Mouse (Mus musculus) MEL (cell line): ENCODE measurements at regions not wholly inside any gene's neighbourhood (a gene's known extent, or its start where the extent isn't known, plus 50 kb on each side); places are given as distances from the start of the nearest gene placed in this dataset.

ENCODE experiments used
- DNase-seq: peaks from one replicate; pipeline ENCODE4 v3.0.0; 2011; ENCODE audit warnings: low read depth, low spot score
- H3K27ac ChIP-seq: 2 replicates; pipeline ENCODE4 v1.5.1; 2012; ENCODE audit warnings: low read depth, mild to moderate bottlenecking, control low read depth, low read length, moderate library complexity; ENCODE audit not compliant: control insufficient read depth
- H3K27me3 ChIP-seq, 2 experiments: fragments of 150-350 bp in 1 of 2; sonication (generic) in 1 of 2; 2 replicates each; pipeline ENCODE4 v1.6.1; 2012; ENCODE audit warnings: low read length in 2 of 2, mild to moderate bottlenecking in 2 of 2, improper control_type of control experiment in 1 of 2, moderate library complexity in 1 of 2; ENCODE audit not compliant: insufficient read depth in 2 of 2, control insufficient read depth in 1 of 2
- H3K36me3 ChIP-seq, 2 experiments: 2 replicates each; pipeline ENCODE4 v1.6.1; 2012 to 2014; ENCODE audit warnings: low read length in 2 of 2, improper control_type of control experiment in 1 of 2, inconsistent platforms in 1 of 2, mild to moderate bottlenecking in 1 of 2; ENCODE audit not compliant: insufficient read depth in 2 of 2, control insufficient read depth in 1 of 2
- H3K4me1 ChIP-seq, 2 experiments: fragments of 150-350 bp in 1 of 2; sonication (generic) in 1 of 2; 2 replicates each; pipeline ENCODE4 v1.6.1; 2012; ENCODE audit warnings: low read length in 2 of 2, improper control_type of control experiment in 1 of 2, mild to moderate bottlenecking in 1 of 2; ENCODE audit not compliant: insufficient read depth in 2 of 2, control insufficient read depth in 1 of 2
- H3K4me3 ChIP-seq, 2 experiments: fragments of 150-350 bp in 1 of 2; sonication (generic) in 1 of 2; 2 replicates each; pipeline ENCODE4 v1.5.1; 2012; ENCODE audit warnings: low read depth in 2 of 2, low read length in 2 of 2, mild to moderate bottlenecking in 2 of 2, moderate library complexity in 2 of 2, control low read depth in 1 of 2, improper control_type of control experiment in 1 of 2; ENCODE audit not compliant: control insufficient read depth in 1 of 2, insufficient read depth in 1 of 2
- H3K79me2 ChIP-seq: 2 replicates; pipeline ENCODE4 v1.6.1; 2012; ENCODE audit warnings: mild to moderate bottlenecking, low read length, moderate library complexity; ENCODE audit not compliant: control insufficient read depth, poor library complexity, insufficient read depth
- H3K9ac ChIP-seq: 2 replicates; pipeline ENCODE4 v1.6.1; 2012; ENCODE audit warnings: low read depth, mild to moderate bottlenecking, control low read depth, low read length, moderate library complexity; ENCODE audit not compliant: control insufficient read depth, poor library complexity, severe bottlenecking
- H3K9me3 ChIP-seq: fragments of 150-350 bp; sonication (generic); replicated peaks from 2 replicates; pipeline ENCODE4 v1.6.1; 2012; ENCODE audit warnings: mild to moderate bottlenecking, low read length, improper control_type of control experiment, moderate library complexity; ENCODE audit not compliant: insufficient read depth
- BHLHE40 ChIP-seq: IDR thresholded peaks from 2 replicates; pipeline ENCODE4 v1.6.1; 2012; ENCODE audit warnings: low read depth, mild to moderate bottlenecking, inconsistent platforms, low read length, improper control_type of control experiment, borderline replicate concordance
- EP300 ChIP-seq, 2 experiments: IDR thresholded peaks; 2 replicates each; pipeline ENCODE4 v1.6.1; 2011; ENCODE audit warnings: improper control_type of control experiment in 2 of 2, low read length in 2 of 2, low read depth in 1 of 2, mild to moderate bottlenecking in 1 of 2
- ETS1 ChIP-seq: IDR thresholded peaks from 2 replicates; pipeline ENCODE4 v1.6.1; 2012; ENCODE audit warnings: low read depth, mild to moderate bottlenecking, inconsistent platforms, low read length, improper control_type of control experiment, moderate library complexity
- GABPA ChIP-seq: IDR thresholded peaks from 2 replicates; pipeline ENCODE4 v1.6.1; 2012; ENCODE audit warnings: low read depth, mild to moderate bottlenecking, inconsistent platforms, low read length, improper control_type of control experiment, moderate library complexity
- GATA1 ChIP-seq: IDR thresholded peaks from 2 replicates; pipeline ENCODE4 v1.6.1; 2011; ENCODE audit warnings: low read depth, low read length, improper control_type of control experiment
- JUND ChIP-seq: IDR thresholded peaks from 2 replicates; pipeline ENCODE4 v1.6.1; 2011; ENCODE audit warnings: low read depth, mild to moderate bottlenecking, improper control_type of control experiment, low read length
- MAFK ChIP-seq: IDR thresholded peaks from 2 replicates; pipeline ENCODE4 v1.6.1; 2011; ENCODE audit warnings: low read depth, mild to moderate bottlenecking, low read length, improper control_type of control experiment, borderline replicate concordance
- MAX ChIP-seq: IDR thresholded peaks from 2 replicates; pipeline ENCODE4 v1.6.1; 2011; ENCODE audit warnings: low read length, improper control_type of control experiment
- MAZ ChIP-seq: IDR thresholded peaks from 2 replicates; pipeline ENCODE4 v1.6.1; 2012; ENCODE audit warnings: low read depth, mild to moderate bottlenecking, inconsistent platforms, low read length, improper control_type of control experiment
- MEF2A ChIP-seq: IDR thresholded peaks from 2 replicates; pipeline ENCODE4 v1.6.1; 2014; ENCODE audit warnings: low read depth, mild to moderate bottlenecking, inconsistent platforms, low read length, improper control_type of control experiment; ENCODE audit not compliant: poor library complexity, insufficient replicate concordance, severe bottlenecking; ENCODE audit errors: extremely low read depth
- MXI1 ChIP-seq: IDR thresholded peaks from 2 replicates; pipeline ENCODE4 v1.6.1; 2011; ENCODE audit warnings: mild to moderate bottlenecking, low read depth, low read length, improper control_type of control experiment
- MYB ChIP-seq: IDR thresholded peaks from 2 replicates; pipeline ENCODE4 v1.6.1; 2011; ENCODE audit warnings: mild to moderate bottlenecking, low read depth, low read length, improper control_type of control experiment
- POLR2A ChIP-seq, 2 experiments: IDR thresholded peaks; 2 replicates each; pipeline ENCODE4 v1.6.1; 2011 to 2012; ENCODE audit warnings: low read length in 2 of 2, mild to moderate bottlenecking in 2 of 2, control low read depth in 1 of 2, improper control_type of control experiment in 1 of 2, low read depth in 1 of 2, moderate library complexity in 1 of 2; ENCODE audit not compliant: control insufficient read depth in 1 of 2, insufficient read depth in 1 of 2, poor library complexity in 1 of 2
- POLR2AphosphoS2 ChIP-seq: IDR thresholded peaks from 2 replicates; pipeline ENCODE4 v1.6.1; 2011; ENCODE audit warnings: low read length, improper control_type of control experiment
- POLR2AphosphoS5 ChIP-seq: IDR thresholded peaks from 2 replicates; pipeline ENCODE4 v1.6.1; 2012; ENCODE audit warnings: low read depth, borderline replicate concordance, mild to moderate bottlenecking, inconsistent platforms, low read length, moderate library complexity, mixed read lengths
- RAD21 ChIP-seq: IDR thresholded peaks from 2 replicates; pipeline ENCODE4 v1.6.1; 2011; ENCODE audit warnings: mild to moderate bottlenecking, low read depth, low read length, improper control_type of control experiment
- RCOR1 ChIP-seq: IDR thresholded peaks from 2 replicates; pipeline ENCODE4 v1.6.1; 2012; ENCODE audit warnings: low read depth, mild to moderate bottlenecking, inconsistent platforms, low read length, improper control_type of control experiment
- SIN3A ChIP-seq: IDR thresholded peaks from 2 replicates; pipeline ENCODE4 v1.6.1; 2012; ENCODE audit warnings: low read length, improper control_type of control experiment, inconsistent platforms
- TAL1 ChIP-seq: IDR thresholded peaks from 2 replicates; pipeline ENCODE4 v1.6.1; 2012; ENCODE audit warnings: mild to moderate bottlenecking, inconsistent platforms, low read length, moderate library complexity, mixed read lengths
- TCF12 ChIP-seq: IDR thresholded peaks from 2 replicates; pipeline ENCODE4 v1.6.1; 2014; ENCODE audit warnings: low read depth, mild to moderate bottlenecking, inconsistent platforms, low read length, improper control_type of control experiment, moderate library complexity
- USF1 ChIP-seq: IDR thresholded peaks from 2 replicates; pipeline ENCODE4 v1.6.1; 2014; ENCODE audit warnings: low read depth, mild to moderate bottlenecking, inconsistent platforms, low read length, improper control_type of control experiment, moderate library complexity
- USF2 ChIP-seq, 2 experiments: IDR thresholded peaks; 2 replicates each; pipeline ENCODE4 v1.6.1; 2011 to 2012; ENCODE audit warnings: improper control_type of control experiment in 2 of 2, low read length in 2 of 2, borderline replicate concordance in 1 of 2, inconsistent platforms in 1 of 2, low read depth in 1 of 2, mild to moderate bottlenecking in 1 of 2; ENCODE audit not compliant: insufficient read depth in 1 of 2
- ZKSCAN1 ChIP-seq: IDR thresholded peaks from 2 replicates; pipeline ENCODE4 v1.6.1; 2012; ENCODE audit warnings: low read depth, mild to moderate bottlenecking, inconsistent platforms, low read length, improper control_type of control experiment, moderate library complexity
- ZMIZ1 ChIP-seq: IDR thresholded peaks from 2 replicates; pipeline ENCODE4 v1.6.1; 2012; ENCODE audit warnings: low read depth, mild to moderate bottlenecking, inconsistent platforms, low read length, improper control_type of control experiment, moderate library complexity
- ZNF384 ChIP-seq: IDR thresholded peaks from 2 replicates; pipeline ENCODE4 v1.6.1; 2012; ENCODE audit warnings: low read depth, mild to moderate bottlenecking, inconsistent platforms, low read length, improper control_type of control experiment

GRCm38 (mm10) chr7:129760386-129760785, 168.7 kb downstream of the Wdr11 start:
- no peaks in the 10 kb centered on the region for H3K36me3 ChIP-seq
- H3K27me3 ChIP-seq: no peaks in the 10 kb centered on the region
- DNase-seq: no peak
- H3K4me1 ChIP-seq: no peaks in the 10 kb centered on the region
- no peak overlapping the region for H3K27ac ChIP-seq
- no peaks in the 10 kb centered on the region for H3K9me3 ChIP-seq
- H3K4me3 ChIP-seq: no peak overlapping the region
- H3K9ac ChIP-seq: no peak overlapping the region
- TF ChIP-seq MAFK: no peak
- TF ChIP-seq ZMIZ1: no peak
- TF ChIP-seq TCF12: no peak
- TF ChIP-seq POLR2A (IDR thresholded peaks at IDR 0.05; ENCODE audit: control insufficient read depth in 1 of 2, insufficient read depth in 1 of 2, low read depth in 1 of 2, low read length in 2 of 2, poor library complexity in 1 of 2): no peak
- TF ChIP-seq BHLHE40: no peak
- no peak for TF ChIP-seq ZNF384
- no peak for TF ChIP-seq USF2 (IDR thresholded peaks at IDR 0.05; ENCODE audit: borderline replicate concordance in 1 of 2, insufficient read depth in 1 of 2, low read depth in 1 of 2, low read length in 2 of 2)
- no peak for TF ChIP-seq GATA1
- TF ChIP-seq MAX: no peak
- no peak for TF ChIP-seq MAZ
- TF ChIP-seq ETS1: no peak
- TF ChIP-seq RAD21: no peak
- no peak for TF ChIP-seq TAL1
- no peak for TF ChIP-seq ZKSCAN1
- no peak for TF ChIP-seq RCOR1
- TF ChIP-seq SIN3A: no peak
- TF ChIP-seq USF1: no peak
- no peaks in the 10 kb centered on the region for H3K79me2 ChIP-seq

DNA sequence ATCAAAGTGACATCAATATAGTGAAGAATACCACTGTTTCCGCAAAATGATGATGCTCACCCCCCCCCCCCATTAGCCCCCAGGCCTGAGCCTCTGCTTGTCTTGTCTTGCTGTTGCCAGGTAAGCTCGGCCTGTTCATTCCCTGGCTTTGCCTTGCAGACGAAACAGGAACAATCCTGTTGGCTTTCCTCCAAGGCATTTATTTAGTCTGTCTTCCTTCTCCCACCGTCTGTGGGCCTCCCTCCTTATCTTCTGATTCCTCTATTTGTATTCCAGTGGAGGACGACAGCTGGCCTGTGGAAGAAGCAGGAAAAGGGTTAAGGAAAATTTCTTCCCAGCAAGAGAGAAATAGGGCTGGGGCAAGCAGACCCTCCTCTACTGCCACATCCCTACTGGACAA, 172.1 kb downstream of the Wdr11 start:
- H3K27ac ChIP-seq: no peak overlapping the region
- H3K4me1 ChIP-seq: no peaks in the 10 kb centered on the region
- DNase-seq: no peak
- H3K36me3 ChIP-seq: no peaks in the 10 kb centered on the region
- no peak overlapping the region for H3K4me3 ChIP-seq
- no peaks in the 10 kb centered on the region for H3K9me3 ChIP-seq
- no peak for TF ChIP-seq JUND
- no peak for TF ChIP-seq GABPA
- no peak for TF ChIP-seq MAFK
- TF ChIP-seq TCF12: no peak
- no peak for TF ChIP-seq MEF2A
- no peak for TF ChIP-seq GATA1
- TF ChIP-seq POLR2AphosphoS2: no peak
- no peak for TF ChIP-seq POLR2AphosphoS5
- no peak for TF ChIP-seq USF1
- no peak for TF ChIP-seq EP300 (IDR thresholded peaks at IDR 0.05; ENCODE audit: low read depth in 1 of 2, low read length in 2 of 2)
- no peak for TF ChIP-seq SIN3A
- no peak for TF ChIP-seq MXI1
- no peak for TF ChIP-seq MYB
- no peak for TF ChIP-seq BHLHE40
- no peaks in the 10 kb centered on the region for H3K27me3 ChIP-seq
- no peak overlapping the region for H3K9ac ChIP-seq
- no peaks in the 10 kb centered on the region for H3K79me2 ChIP-seq
